Mouse (Mus musculus) ovary, postnatal 10 days (tissue): ENCODE results near the gene Fbxw7.

Experiments used
- DNase-seq: peaks from one replicate; pipeline ENCODE4 v3.0.0; 2022; ENCODE audit warnings: low spot score

The Fbxw7 gene

DNA sequence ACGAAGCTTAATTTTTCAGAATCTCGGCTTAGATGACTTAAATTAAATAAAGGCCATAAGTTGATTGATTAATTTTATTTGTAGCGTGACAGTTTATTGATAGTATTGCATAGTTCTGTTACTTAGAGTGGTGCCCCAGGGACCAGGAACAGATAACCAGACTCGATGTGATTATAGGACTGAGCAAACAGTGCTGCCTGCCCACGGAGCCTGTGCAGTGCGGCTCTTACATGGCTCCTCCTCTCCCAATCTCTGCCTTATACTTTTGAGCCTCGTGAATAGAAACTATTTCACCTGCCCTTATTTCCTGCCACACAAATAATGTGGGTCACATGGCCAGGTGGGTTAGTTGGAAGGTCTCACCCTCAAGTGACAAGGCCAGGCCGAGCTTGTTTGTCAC is 82.9 kb downstream of the Fbxw7 start:
- DNase-seq, result no peak

DNA sequence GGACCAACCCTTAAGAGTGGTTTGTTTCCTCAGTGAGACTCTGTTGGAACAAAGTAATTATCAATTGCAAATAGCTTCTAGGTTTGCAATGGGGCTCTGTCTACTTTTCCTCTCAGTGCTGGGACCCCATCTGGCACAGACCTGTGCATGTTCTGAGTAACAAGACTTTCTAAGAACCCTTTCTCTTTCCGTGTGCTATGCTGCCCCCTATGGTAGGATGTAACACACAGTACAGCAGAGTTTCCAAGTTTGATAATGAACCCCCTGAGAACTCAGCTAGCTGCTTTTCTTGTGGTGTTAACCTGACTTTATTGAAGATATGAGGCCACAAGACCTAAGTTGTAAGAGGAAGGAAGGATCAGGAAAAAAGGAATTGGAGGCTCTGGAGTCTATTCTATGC is 91.5 kb downstream of the Fbxw7 start:
- DNase-seq, result no peak

DNA sequence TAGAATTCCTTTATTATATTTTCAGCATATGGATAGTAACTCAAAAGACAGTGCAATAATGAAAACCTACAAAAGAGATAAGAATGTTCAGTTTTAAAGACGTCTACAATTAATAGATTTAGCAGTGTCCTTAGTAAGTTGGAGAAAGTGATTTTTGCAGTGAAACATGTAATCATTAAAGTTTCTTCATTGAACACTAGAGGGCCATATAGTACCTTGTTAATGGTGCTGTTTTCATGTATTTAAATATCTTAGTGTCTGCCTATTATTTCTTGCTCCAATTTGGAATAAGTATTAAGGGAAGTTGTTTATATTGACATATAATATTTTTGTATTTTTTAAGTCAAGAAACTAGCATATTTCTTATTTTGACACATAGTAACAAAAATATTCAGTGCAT is 99.2 kb downstream of the Fbxw7 start:
- DNase-seq, result no peak

DNA sequence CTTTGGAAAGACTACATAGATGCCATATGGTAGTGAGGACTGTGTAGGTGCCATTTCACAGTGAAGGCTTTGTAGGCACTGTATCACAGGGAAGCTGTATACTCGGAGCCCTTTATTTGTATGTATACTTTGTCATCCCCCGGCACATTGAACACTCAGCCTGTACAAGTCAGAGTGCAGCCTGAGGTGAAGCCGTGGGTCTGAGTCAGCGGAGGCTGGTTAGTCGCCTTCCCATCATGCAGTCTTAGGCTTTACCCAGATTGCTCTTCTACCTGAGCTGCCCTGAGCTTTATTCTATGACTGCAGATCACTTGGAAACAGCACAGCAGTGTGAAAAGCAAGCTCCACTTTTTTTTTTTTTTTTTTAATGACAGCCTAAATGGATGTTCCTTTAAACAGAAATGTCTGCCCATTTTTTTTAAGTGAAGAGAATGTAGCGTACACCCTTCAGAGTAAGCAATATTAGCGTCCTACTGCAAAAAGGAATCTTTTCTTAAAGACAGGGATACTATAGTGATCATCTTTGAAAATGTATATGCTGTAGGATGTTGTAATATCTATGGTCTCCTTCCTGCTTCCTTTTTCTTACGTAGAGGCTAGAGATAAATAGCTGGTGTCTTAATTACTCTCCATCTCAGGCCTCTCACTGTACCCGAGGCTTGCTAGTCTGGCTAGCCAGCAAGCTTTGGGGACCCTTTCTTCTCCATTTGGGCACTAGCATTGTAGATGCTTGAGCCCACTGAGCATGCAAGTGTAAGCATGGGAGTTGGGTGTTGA is 103.0 kb downstream of the Fbxw7 start:
- no peak for DNase-seq

DNA sequence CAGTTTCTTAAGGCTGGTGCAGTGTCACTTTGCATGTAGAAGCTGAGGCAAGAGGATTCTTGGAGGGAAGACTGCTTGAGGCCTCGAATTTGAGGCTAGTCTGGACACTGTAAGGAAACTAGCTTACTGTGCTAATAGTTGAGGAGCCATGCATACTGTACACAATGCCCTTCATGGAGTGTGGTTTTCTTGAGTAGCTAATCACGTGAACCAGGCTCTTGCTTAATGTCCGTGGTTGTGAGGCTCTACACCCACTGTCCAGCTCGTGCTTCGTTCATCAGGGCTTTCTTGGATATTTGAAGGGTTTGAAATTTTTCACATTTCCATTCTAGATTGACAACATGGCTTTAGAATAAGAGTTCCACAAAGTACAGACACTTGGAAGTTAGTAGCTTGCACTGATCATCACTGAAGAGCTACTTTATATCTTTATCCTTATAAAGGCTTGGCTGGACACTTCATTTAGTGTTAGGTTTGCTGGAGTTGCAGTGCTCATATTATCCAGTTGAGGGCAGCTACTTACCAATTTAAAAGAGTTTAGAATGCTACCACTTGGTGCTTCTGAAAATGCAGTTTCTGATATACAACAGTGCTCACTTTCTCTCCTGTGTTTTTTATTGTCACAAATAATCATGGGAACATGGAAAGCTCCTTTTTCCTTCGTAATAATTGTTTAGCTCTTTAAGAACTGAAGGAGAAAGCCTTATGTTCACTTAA is 106.8 kb downstream of the Fbxw7 start:
- DNase-seq, result no peak

DNA sequence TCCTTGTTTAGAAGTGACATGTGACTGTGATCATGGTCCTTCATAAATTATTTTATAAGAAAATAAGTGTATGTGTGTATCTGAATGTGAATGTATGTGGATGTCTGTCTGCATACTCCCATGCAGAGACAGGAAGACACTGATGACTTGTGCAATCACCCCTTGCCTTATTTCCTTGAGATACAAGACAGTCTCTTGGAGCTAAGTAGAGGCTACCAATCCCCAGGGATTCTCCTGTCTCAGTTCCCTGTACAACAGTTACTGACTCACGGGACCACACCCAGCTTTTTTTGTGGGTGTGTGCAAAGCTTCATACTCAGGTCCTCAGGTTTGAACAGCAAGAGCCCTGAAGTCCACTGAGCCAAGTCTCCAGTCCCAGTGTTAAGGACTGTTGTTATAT is 108.2 kb downstream of the Fbxw7 start:
- DNase-seq, result no peak

DNA sequence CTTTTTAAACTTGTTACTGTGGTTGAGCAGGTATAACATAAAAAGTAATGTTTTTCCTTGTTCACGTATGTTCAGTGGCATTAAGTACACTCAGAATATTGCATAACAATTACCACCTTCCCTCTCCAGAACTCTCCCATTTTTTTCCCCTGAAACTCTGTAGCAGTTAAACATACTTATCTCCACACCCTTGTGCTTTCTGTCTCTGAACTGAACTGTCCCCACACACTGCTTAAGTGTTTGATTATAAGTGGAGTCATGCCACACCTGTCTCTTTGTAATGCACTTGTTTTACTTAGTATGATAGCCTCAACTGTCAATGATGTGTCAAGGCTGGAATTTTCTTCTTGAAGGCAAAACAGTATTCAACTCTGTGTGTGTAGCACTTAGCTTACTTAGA is 108.6 kb downstream of the Fbxw7 start:
- no peak for DNase-seq

DNA sequence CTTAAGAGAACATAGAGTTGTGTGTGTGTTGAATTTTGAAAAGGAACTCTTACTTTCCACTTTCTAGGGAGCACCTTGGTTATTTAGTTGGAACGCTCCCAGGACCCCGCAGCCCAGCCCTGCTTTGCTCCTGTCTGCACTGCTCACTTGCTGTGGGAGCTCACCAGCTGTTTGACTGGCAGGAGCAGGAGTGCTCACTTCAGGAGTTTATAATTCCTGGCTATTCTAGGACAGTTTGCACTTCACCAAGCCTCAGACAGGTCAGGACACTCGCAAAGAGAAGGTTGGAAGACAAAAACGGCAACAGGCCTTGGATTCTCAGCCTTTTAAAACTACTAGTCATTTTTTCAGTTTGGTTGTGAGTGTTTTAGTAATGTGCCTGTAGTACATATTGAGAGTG is 110.2 kb downstream of the Fbxw7 start:
- DNase-seq, result no peak

DNA sequence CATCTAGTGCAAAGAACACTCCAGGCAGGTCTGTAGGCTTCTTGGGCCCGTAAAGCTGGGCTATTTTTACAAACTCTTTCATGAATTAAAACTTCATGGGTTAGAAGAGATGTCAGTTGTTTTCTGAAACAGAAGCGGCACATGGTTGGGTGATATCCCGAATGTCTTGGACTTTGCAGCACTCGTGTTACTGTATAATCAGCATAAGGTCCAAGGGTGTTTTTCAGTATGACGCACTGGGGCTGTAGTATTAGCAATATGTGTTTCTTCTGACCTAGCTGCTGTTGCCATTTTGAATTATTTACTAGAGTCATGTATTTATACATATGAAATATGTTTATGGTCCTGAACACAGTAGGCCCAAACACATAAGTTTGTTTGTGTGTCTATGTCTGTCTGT is 111.1 kb downstream of the Fbxw7 start:
- no peak for DNase-seq

DNA sequence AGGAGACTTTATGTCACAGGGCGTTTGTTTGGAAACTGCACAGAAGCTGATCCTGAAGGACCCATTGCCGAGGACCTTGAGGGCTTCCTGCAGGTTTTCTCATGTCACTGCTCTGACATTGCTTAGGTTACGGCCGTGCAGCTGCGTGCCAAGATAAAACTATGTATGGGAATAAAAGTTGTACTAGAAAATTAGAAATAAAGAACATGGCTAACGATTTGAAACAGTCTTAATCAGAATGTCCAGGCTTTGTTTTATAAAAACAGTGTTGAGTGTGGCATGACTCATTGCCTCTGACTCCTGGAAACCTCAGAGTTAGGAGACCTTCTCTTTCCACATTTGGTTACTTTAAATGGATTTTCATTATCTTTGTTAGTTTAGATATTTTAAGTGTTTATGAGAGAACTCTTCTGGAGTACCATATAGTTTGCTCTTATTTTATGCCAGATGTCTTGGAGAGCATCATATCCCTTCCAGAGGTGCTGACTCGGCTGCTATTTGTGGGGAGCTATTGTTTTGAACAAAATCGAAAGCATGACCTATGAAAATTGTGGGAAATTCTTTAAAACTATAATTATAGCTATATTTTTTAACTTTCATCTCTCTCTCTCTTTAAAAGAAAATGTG is 112.2 kb downstream of the Fbxw7 start:
- no peak for DNase-seq

DNA sequence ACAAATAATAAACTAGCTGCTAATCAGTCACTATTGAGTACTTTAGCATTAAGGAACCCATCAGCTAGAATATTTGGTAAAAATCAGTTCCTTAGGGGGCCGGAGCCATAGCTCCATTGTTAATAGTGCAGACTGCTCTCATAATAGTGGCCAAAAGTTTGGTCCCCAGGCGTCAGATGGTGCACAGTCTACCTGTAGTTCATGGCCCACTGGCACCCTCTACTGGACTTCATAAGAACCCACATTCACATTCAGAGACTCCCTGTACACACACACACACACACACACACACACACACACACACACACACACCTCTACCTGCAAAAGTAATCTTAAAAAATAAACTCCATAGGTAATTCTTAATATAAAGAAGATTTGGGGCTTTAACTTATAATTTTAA is 112.8 kb downstream of the Fbxw7 start:
- DNase-seq, result no peak

DNA sequence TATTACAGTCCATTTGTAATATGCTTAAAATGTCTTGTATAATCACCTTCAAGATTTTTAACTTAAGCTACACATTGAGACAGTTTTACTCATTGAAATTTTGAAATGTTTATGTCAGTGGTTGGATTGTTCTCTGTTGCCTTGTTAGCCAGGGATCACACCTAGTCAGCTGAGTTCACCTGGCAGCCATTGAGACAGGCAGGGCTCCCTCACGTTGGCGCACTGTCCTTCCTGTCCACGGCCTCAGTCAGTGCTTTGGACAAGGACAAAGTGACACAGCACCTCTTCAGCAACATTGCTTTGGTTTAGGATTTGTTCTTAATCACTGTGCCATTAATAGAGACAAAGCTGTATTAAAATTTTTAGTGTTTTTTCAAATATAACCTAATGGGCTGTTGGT is 114.1 kb downstream of the Fbxw7 start:
- DNase-seq, result no peak

DNA sequence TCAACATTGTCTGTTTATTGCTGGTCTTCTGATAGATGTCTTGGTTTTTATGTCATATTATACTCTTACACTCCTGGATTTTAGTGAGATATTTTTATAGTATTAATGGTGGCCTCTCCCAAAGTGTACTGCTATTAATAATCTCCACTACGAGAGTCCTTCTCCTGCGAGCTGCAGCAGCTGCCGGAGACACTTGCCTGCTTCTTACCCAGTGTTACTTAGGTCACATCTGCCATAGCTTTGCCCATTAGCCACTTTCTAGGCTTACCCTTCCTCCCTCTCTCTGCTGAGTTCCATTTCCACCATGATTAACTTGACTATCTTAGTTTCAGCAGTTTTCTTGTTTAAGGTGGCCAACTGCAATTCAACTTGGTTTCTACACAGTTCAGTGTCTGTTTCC is 115.6 kb downstream of the Fbxw7 start:
- DNase-seq, result no peak

DNA sequence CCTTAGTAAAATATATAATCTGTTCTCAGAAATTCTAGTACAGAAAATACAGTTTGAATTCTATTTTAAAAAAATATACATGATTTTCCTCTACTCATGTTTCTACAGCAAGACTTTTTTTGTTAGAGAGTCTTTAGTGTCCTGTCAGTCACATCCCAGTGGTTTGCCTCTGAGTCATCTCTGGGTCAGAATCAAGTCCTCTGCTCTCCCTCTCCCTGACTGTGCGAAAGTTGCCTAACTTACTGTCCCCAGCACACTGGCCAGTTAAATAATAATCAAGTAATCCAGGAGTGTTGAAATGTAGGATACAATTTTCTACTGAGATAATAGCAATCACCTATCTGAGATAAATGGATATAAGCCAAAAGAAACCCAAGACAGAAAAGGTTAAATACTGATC is 120.7 kb downstream of the Fbxw7 start:
- DNase-seq, result no peak

DNA sequence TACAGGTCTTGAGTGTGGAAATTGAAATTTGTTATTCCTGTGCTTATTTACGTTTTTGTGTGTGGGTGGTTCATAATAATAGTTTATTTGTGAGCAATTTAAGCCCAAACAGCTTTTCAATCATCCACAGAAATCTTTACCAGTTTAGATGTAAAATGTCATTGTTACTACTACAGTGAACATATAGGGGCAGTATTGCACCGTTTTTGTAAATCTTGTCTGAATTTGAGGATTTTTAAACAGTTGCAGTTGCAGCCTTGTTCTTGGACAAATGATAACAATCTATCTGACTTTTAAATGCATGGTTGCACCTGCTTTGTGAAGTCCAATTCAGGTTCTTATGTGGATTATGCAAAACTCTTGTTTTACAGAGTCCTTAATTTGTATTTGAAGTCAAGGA is 121.2 kb downstream of the Fbxw7 start:
- DNase-seq, result no peak

DNA sequence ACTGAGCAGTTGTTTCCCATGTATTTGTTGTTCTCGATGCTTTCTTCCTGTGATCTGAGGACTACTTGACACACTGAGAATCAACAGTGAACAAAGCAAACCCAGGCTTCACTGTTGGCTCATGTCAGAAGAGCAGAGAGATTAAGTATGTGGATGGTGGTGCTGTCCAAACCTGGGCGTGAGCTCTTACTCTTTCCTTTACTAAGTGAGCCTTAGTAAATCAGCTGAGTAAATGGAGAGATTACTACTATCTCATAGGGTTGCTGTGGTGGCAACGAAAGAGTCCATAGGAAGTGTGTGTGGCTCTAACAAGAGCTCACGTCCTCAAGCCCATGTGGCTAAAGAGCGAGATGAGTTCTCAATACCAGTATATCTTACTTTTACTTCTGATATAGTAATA is 121.9 kb downstream of the Fbxw7 start:
- no peak for DNase-seq

DNA sequence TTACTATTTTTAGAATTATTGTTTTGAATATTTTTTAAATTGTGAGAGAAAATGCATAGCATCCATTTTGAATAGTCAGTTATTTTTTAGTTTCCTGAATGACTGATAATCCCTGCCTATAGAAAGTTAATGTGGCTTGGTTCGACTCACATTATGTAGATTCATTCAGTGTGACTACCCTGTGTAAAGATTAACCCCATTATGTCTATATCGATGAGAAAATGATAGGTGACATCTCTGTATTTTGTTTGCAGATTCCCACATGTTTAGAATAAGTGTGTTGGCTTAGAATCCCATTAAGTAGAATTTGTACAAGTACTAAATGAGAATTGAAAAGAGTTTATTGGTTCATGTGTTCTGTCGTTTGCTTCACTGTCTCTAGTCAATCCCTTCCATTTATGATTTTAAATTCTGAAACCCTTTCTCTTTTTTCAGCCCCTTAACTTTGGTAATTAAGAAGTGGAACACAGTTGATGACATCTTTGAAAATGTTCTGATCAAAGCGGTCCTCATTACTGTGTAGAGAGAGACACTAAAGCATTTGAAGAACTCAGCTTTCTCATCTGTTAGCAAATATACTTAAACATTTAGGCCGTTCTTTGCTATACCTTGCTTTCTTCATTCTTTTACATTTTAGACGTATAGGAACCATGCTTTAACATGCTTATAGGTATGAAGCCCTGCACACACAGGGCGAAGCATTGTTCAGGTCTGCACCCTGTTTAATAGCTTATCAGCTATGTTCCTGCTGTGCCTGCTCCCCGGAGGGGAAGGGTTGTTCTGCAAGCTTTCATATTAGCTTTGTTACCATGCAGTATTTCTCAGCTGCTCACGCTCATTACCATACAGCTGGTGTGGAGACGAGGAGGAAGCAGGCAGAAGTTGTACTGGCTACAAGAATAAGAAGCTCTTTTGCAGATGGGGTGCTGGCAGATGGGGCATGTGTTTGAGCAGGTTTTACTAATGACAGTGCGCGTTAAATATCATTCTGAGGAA is 122.6 kb downstream of the Fbxw7 start:
- DNase-seq, result no peak

DNA sequence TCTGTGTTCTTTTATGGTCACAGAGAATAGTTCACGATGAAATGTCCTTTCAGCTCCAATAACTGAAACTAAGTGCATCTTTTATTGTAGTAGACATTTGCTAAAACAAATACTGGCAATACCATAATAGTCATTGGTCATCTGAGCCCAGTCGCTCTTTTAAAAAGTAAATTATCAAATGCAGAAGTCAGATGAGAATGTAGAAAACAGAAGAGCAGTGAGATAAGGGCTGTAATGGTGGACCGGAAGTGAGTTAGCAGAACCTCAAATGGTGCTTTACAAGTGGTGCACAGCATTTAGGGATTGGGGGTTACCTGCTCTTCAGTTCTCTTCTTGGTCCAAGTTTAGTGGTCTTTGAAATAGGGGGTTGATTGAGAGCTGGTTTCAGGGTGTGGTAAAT is 129.9 kb downstream of the Fbxw7 start:
- DNase-seq, result no peak

DNA sequence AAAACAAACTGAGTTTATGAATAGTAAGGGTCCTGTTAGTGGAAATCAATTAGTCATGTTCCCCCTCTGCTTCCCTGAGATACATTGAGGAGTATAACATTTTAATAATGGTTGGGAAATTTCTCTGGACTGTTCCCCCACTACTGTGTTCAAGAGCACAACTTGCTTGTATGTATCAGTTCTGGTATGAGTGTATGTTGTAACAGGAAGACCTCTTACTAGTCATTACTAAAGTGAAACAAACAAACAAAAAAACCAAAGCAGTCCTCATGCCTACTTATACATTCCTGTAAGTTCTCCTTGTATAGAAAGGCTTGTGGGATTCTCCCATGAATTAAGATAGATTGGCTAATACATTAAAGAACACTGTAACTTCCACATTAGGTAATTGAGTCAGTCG is 131.3 kb downstream of the Fbxw7 start:
- DNase-seq, result no peak

DNA sequence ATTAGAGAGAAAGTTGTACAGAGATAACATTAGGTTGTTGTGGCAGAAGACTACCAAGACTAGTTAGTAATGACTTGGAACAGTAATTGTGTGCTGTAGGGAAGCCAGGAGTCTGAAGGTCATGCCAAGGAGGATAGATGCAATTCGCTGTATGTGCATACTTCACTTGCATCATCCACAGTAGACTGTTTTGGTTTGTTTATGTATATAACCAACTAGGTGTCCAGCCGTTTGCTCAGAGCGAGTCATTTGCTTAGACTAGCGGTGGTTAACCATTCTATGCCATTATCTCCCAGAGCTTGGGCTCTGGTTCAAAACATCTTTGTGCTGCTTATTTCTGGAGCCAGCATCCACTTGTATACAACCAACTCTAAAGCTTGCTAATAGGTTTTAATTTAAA is 134.3 kb downstream of the Fbxw7 start:
- no peak for DNase-seq

DNA sequence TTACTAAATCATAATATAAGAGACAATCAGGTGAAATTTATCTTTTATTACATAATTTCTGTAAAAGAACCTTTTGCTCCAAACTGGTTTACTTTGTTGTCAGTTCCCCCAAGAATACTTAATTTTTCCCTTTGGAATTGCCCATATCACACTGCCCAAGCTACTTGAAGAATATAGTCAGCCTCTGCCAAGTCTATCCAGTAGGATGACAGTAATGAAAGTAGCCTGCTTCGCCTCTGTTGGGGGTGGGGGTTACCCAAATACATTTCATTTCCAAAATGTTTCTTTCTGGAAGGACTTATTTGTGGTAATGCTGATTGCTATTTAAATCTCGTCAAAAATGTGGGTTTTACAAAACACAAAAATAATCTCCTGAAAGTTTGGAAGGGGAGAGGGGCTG is 136.6 kb downstream of the Fbxw7 start:
- no peak for DNase-seq

DNA sequence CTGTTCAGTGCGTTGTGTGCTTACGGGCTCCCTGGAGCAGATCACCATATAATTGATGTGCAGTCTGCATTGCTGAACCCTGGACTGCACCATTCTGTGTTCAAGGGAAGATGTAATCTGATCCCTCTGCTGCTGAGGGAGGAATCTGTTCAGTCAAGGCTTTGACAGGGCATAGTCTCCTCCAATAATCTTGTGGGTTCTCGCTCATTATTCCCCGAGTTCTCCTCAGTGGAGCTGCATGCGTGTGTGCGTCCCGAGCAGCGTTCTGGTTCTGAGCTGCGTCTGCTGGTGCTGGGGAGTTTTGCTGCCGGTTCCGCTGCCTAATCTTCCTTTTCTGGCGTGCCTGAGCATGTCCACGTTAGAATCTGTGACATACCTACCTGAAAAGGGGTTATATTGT is 137.1 kb downstream of the Fbxw7 start:
- peak; percentile 21 for DNase-seq
